Mouse (Mus musculus) heart, adult 2 months (tissue): ENCODE results near the gene Rtkn2.

Experiments
- CTCF ChIP-seq: fragments of 200-600 bp; IDR thresholded peaks from 2 replicates; pipeline ENCODE4 v1.8.1; 2022; ENCODE audit warnings: antibody characterized with exemption, mild to moderate bottlenecking, moderate library complexity
- EP300 ChIP-seq: fragments of 200-500 bp; IDR thresholded peaks from 2 replicates; pipeline ENCODE4 v1.6.1; 2011; ENCODE audit warnings: low read depth, low read length, control low read depth; ENCODE audit not compliant: insufficient read depth
- POLR2A ChIP-seq: fragments of 200-500 bp; IDR thresholded peaks from 2 replicates; pipeline ENCODE4 v1.6.1; 2011; ENCODE audit warnings: mild to moderate bottlenecking, low read depth, low read length, control low read depth; ENCODE audit not compliant: insufficient read depth

DNA sequence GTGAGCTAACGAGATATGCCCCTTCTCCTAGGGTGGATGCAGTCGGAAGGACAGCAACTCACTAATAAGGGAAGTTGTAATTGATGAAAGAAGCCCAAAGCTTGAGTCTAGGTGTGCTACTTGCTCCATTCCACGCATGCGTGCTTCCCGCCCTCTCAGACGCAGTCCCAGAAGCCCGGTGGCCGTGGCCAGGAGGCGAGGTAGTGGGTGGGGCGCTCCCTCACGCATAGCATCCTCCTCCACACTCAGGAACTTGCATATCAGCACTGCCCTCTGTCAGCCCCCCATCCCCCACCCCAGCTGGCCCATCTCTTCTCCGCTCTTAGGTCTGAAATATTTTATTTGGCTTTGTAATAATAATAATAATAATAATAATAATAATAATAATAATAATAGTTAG lies 16.0 kb downstream of the Rtkn2 start:
- TF ChIP-seq CTCF: no peak
- TF ChIP-seq POLR2A: no peak
- TF ChIP-seq EP300: no peak
